14 mouse cellular contexts compared by ENCODE assay signal in genomic region chr4:53596063-53596895, GRCm38 (mm10). TPM values are rescaled to one million over a fixed set of nuclear protein-coding genes. Genes with fewer than 3 reads are reported as not detected.
A peak's percentile ranks its signal among the peaks of the same experiment; 100 is the strongest.
DNase-seq lines count a peak whose midpoint lies in the region; ATAC-seq lines count a peak whose summit lies in the region.
"Had no signal": no experiment of that assay in that cellular context is flagged by ENCODE, and none has a peak within 500 bp of the region (broad histone marks: within the 10 kb centered on the region; RNA-seq: fewer than 3 reads in every experiment).

No protein-coding gene starts in this region.

- no peaks in the 10 kb centered on the region for H3K4me1 ChIP-seq in midbrain, embryonic 14.5 days (ENCODE audit: control insufficient read depth, insufficient read depth, low read length)
- peaks cover 11% of the 10 kb centered on the region; the same call in 1 of the 2 replicates for H3K4me1 ChIP-seq in midbrain, embryonic 13.5 days (replicated peaks)
- no peaks in the 10 kb centered on the region; the same call in none of the 2 replicates for H3K4me1 ChIP-seq in liver, embryonic 16.5 days (ENCODE audit: control insufficient read depth, low read depth, low read length)

- 42% methylated on average over 15 of the region's 15 CpGs for WGBS in midbrain, embryonic 14.5 days
- 49% methylated on average over 15 of the region's 15 CpGs for WGBS in midbrain, embryonic 13.5 days
- 62% methylated on average over 15 of the region's 15 CpGs for WGBS in liver, embryonic 16.5 days (ENCODE audit: insufficient replicate concordance)

- no peaks in the 10 kb centered on the region for H3K9me3 ChIP-seq in midbrain, embryonic 14.5 days (ENCODE audit: control insufficient read depth, low read length)
- no peaks in the 10 kb centered on the region for H3K9me3 ChIP-seq in midbrain, embryonic 13.5 days
- H3K9me3 ChIP-seq in liver, embryonic 16.5 days (replicated peaks; ENCODE audit: control insufficient read depth, low read length), result no peaks in the 10 kb centered on the region
- H3K9me3 ChIP-seq: midbrain, embryonic 10.5 days had no signal

- no peaks in the 10 kb centered on the region for H3K27me3 ChIP-seq in midbrain, embryonic 14.5 days (ENCODE audit: control insufficient read depth, insufficient read depth, low read length)
- H3K27me3 ChIP-seq in midbrain, embryonic 13.5 days, result no peaks in the 10 kb centered on the region
- no peaks in the 10 kb centered on the region for H3K27me3 ChIP-seq in liver, embryonic 16.5 days (ENCODE audit: control insufficient read depth, insufficient read depth, low read depth, low read length)

- no peak for ATAC-seq in midbrain, embryonic 14.5 days (ENCODE audit: low FRiP score, low TSS enrichment)
- ATAC-seq in midbrain, embryonic 13.5 days, result no peak
- ATAC-seq in liver, embryonic 16.5 days (ENCODE audit: low read depth), result peak; percentile 39
- ATAC-seq in erythroblast, adult 5-6 weeks (replicated peaks; ENCODE audit: low FRiP score, poor library complexity, severe bottlenecking), result no peak

- no peaks in the 10 kb centered on the region for H3K36me3 ChIP-seq in midbrain, embryonic 14.5 days (ENCODE audit: control insufficient read depth, insufficient read depth, low read length)
- no peaks in the 10 kb centered on the region for H3K36me3 ChIP-seq in midbrain, embryonic 13.5 days
- H3K36me3 ChIP-seq in liver, embryonic 16.5 days (ENCODE audit: control insufficient read depth, insufficient read depth), result no peaks in the 10 kb centered on the region
- H3K36me3 ChIP-seq: midbrain, embryonic 10.5 days had no signal

- peak; percentile 19 for DNase-seq in heart, postnatal 4 days
- no peak for DNase-seq in heart, adult 11 months
- DNase-seq in midbrain, embryonic 14.5 days, result peak; percentile 31
- no peak for DNase-seq in frontal cortex, postnatal 25 days (ENCODE audit: low spot score in 2 of 2)
- DNase-seq: adrenal gland, adult 2 months; B cell, adult 2 months; cerebellum, adult 9-10 months; thymus, postnatal 4 days had no signal

- no peak overlapping the region for H3K4me2 ChIP-seq in midbrain, embryonic 14.5 days (ENCODE audit: low read length)
- H3K4me2 ChIP-seq in midbrain, embryonic 13.5 days (replicated peaks), result no peak overlapping the region
- H3K4me2 ChIP-seq in liver, embryonic 16.5 days (ENCODE audit: low read depth, low read length), result peak overlapping the region; percentile 34

- H3K9ac ChIP-seq in midbrain, embryonic 14.5 days (replicated peaks; ENCODE audit: low read length), result no peak overlapping the region
- H3K9ac ChIP-seq in midbrain, embryonic 13.5 days (replicated peaks), result no peak overlapping the region
- H3K9ac ChIP-seq in liver, embryonic 16.5 days (ENCODE audit: low read depth, low read length), result no peak overlapping the region

- H3K27ac ChIP-seq in midbrain, embryonic 14.5 days (replicated peaks; ENCODE audit: low read depth, low read length), result no peak overlapping the region
- no peak overlapping the region for H3K27ac ChIP-seq in midbrain, embryonic 13.5 days
- peak overlapping the region; percentile 87 for H3K27ac ChIP-seq in liver, embryonic 16.5 days (ENCODE audit: low read length)
- H3K27ac ChIP-seq: layer of hippocampus, adult 2 months; midbrain, embryonic 10.5 days had no signal

- H3K4me3 ChIP-seq in midbrain, embryonic 14.5 days (replicated peaks; ENCODE audit: low read depth, low read length), result no peak overlapping the region
- no peak overlapping the region for H3K4me3 ChIP-seq in midbrain, embryonic 13.5 days (replicated peaks)
- no peak overlapping the region for H3K4me3 ChIP-seq in liver, embryonic 16.5 days (ENCODE audit: low read depth, low read length)
- H3K4me3 ChIP-seq: erythroblast, embryonic 14.5 days; layer of hippocampus, adult 2 months; midbrain, embryonic 10.5 days had no signal

RNA-seq across cellular contexts. Expression of gene Fsd1l, which starts 35.0 kb away (rescaled TPM):
- total RNA-seq in heart, postnatal 4 days (2021), result 10 to 100 TPM; 34.4 to 40.0 TPM
- polyA plus RNA-seq in midbrain, embryonic 14.5 days (2014; fragmentation: Nextera tagmentation; extraction: Ambion mirVana), result 37.0 and 41.5 TPM in 2 replicates
- 41.9 and 43.4 TPM in 2 replicates for polyA plus RNA-seq in midbrain, embryonic 13.5 days (2015; fragmentation: Nextera tagmentation; extraction: Ambion mirVana)
- 1.9 and 2.0 TPM in 2 replicates for polyA plus RNA-seq in liver, embryonic 16.5 days (2015; fragmentation: Nextera tagmentation; extraction: Ambion mirVana)
- total RNA-seq in erythroblast, adult 5-6 weeks (2015; ENCODE audit: low replicate concordance), result 4.0 and 11.1 TPM in 2 replicates
- 3.6 and 6.2 TPM in 2 replicates for total RNA-seq in erythroblast, adult 5-6 weeks (2017; ENCODE audit: low replicate concordance)
- polyA plus RNA-seq: erythroblast, embryonic 14.5 days had no signal

Comparison
In these comparisons a context has a peak if more than half of its experiments do, and no peak if none do; other contexts are left out.
1. DNase-seq: peak in heart, postnatal 4 days (single experiment) and midbrain, embryonic 14.5 days (single experiment); none in heart, adult 11 months (single experiment) and frontal cortex, postnatal 25 days (0 of 2).
2. RNA of gene Fsd1l, which starts 35.0 kb away (polyA plus RNA-seq): 41.9 to 43.4 TPM in midbrain, embryonic 13.5 days and 37.0 to 41.5 TPM in midbrain, embryonic 14.5 days; 1.9 to 2.0 TPM in liver, embryonic 16.5 days; every median in the first group is over 10 times any median in the second.